Mouse (Mus musculus) ES-Bruce4 (cell line): ENCODE results near the gene Gsdmc3. TPM values are rescaled to one million over a fixed set of nuclear protein-coding genes. Genes with fewer than 3 reads are reported as not detected.
"Not testable (repeated sequence)": the region's sequence is repeated elsewhere in the genome, so short reads cannot be mapped to it uniquely, and the experiment has no call there.

Source experiments
- H3K27ac ChIP-seq: 2 replicates; pipeline ENCODE4 v1.5.1; 2012; ENCODE audit warnings: low read length, inconsistent platforms; ENCODE audit not compliant: insufficient read depth
- H3K27me3 ChIP-seq: 2 replicates; pipeline ENCODE4 v1.6.1; 2012; ENCODE audit warnings: mild to moderate bottlenecking, low read length, inconsistent platforms; ENCODE audit not compliant: control insufficient read depth, poor library complexity, insufficient read depth, severe bottlenecking
- H3K36me3 ChIP-seq: 2 replicates; pipeline ENCODE4 v1.6.1; 2012; ENCODE audit warnings: inconsistent platforms, mild to moderate bottlenecking, low read length, moderate library complexity; ENCODE audit not compliant: control insufficient read depth, poor library complexity, insufficient read depth, severe bottlenecking
- H3K4me1 ChIP-seq: one replicate; pipeline ENCODE4 v1.8.1; 2011; ENCODE audit warnings: low read length; ENCODE audit not compliant: control insufficient read depth, insufficient read depth
- H3K4me3 ChIP-seq: 2 replicates; pipeline ENCODE4 v1.5.1; 2011; ENCODE audit warnings: low read depth, mild to moderate bottlenecking, low read length
- H3K9ac ChIP-seq: 2 replicates; pipeline ENCODE4 v1.6.1; 2012; ENCODE audit warnings: low read depth, mild to moderate bottlenecking, inconsistent platforms; ENCODE audit not compliant: poor library complexity, severe bottlenecking
- H3K9me3 ChIP-seq: replicated peaks from 2 replicates; pipeline ENCODE4 v1.6.1; 2012; ENCODE audit warnings: mild to moderate bottlenecking, low read length, inconsistent platforms; ENCODE audit not compliant: control insufficient read depth, poor library complexity, insufficient read depth, severe bottlenecking
- CTCF ChIP-seq: IDR thresholded peaks from one replicate; pipeline ENCODE4 v1.8.1; 2011; ENCODE audit warnings: low read depth, low read length
- EP300 ChIP-seq: IDR thresholded peaks from 2 replicates; pipeline ENCODE4 v1.6.1; 2011; ENCODE audit warnings: low read depth, low read length; ENCODE audit not compliant: insufficient read depth
- POLR2A ChIP-seq: IDR thresholded peaks from one replicate; pipeline ENCODE4 v1.8.1; 2011; ENCODE audit warnings: low read length; ENCODE audit not compliant: insufficient read depth
- polyA plus RNA-seq: library from polyadenylated mRNA; stranded (reverse); fragments of >200 nt; gene quantifications from 2 replicates; pipeline ENCODE4 v1.2.4, GENCODE M21; 2011; ENCODE audit warnings: low read depth; ENCODE audit not compliant: missing spikeins, insufficient read depth, insufficient read length

Gene Gsdmc3
- not detected in 2 replicates for polyA plus RNA-seq

GRCm38 (mm10) chr15:63878458-63878857, at the start of gene Gsdmc3:
Gene Gsdmc3 (minus strand): TSS chr15:63878558.
- not testable (repeated sequence) for H3K9ac ChIP-seq, H3K27ac ChIP-seq, H3K4me1 ChIP-seq, H3K27me3 ChIP-seq, H3K36me3 ChIP-seq, H3K9me3 ChIP-seq, H3K4me3 ChIP-seq

GRCm38 (mm10) chr15:63926201-63926600, 47.8 kb upstream of the Gsdmc3 start:
- no peak for TF ChIP-seq EP300
- no peak for TF ChIP-seq POLR2A
- TF ChIP-seq CTCF, result no peak
- Histone ChIP-seq H3K9ac (no peak overlapping the region), H3K4me1 (no peaks in the 10 kb centered on the region), H3K27me3 (no peaks in the 10 kb centered on the region), H3K9me3 (no peaks in the 10 kb centered on the region), H3K27ac (no peak overlapping the region), H3K36me3 (peaks cover 10% of the 10 kb centered on the region), H3K4me3 (no peak overlapping the region)

GRCm38 (mm10) chr15:63924484-63924883, 46.1 kb upstream of the Gsdmc3 start:
- H3K9ac ChIP-seq, result no peak overlapping the region
- no peak for TF ChIP-seq CTCF
- no peak for TF ChIP-seq EP300
- TF ChIP-seq POLR2A, result no peak
- H3K36me3 ChIP-seq, result no peaks in the 10 kb centered on the region
- H3K4me3 ChIP-seq, result no peak overlapping the region
- no peaks in the 10 kb centered on the region for H3K27me3 ChIP-seq
- H3K4me1 ChIP-seq, result no peaks in the 10 kb centered on the region
- H3K9me3 ChIP-seq, result no peaks in the 10 kb centered on the region
- H3K27ac ChIP-seq, result no peak overlapping the region

GRCm38 (mm10) chr15:63921618-63922017, 43.3 kb upstream of the Gsdmc3 start:
- H3K27ac ChIP-seq, H3K4me3 ChIP-seq, H3K27me3 ChIP-seq, H3K4me1 ChIP-seq, H3K9ac ChIP-seq, H3K36me3 ChIP-seq, H3K9me3 ChIP-seq: not testable (repeated sequence)

GRCm38 (mm10) chr15:63919728-63920127, 41.4 kb upstream of the Gsdmc3 start:
- not testable (repeated sequence) for H3K4me1 ChIP-seq, H3K36me3 ChIP-seq, H3K27ac ChIP-seq

DNA sequence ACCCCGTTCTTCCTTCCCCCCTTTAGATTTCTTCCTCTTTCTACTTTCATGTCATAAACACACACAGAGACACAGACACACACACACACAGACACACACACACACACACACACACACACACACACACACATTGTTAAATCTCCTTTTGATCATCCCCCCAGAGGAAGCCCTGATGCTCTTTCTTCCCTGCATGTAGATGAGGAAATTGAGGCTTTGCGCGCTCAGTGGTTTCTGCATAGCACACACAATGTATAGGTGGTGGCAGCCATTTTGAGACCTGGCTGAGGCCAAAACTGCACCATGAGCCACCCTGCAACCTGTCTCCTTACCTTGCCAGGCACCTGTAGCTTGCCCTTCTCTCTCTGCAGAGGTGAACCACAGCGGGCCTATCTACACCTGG, 38.2 kb upstream of the Gsdmc3 start:
- not testable (repeated sequence) for H3K4me1 ChIP-seq, H3K9me3 ChIP-seq, H3K9ac ChIP-seq, H3K4me3 ChIP-seq, H3K27me3 ChIP-seq, H3K36me3 ChIP-seq, H3K27ac ChIP-seq

More at GRCm38 (mm10) chr15:63919728-63920127, 41.4 kb upstream of the Gsdmc3 start:
- H3K27me3 ChIP-seq, H3K9ac ChIP-seq, H3K4me3 ChIP-seq, H3K9me3 ChIP-seq: not testable (repeated sequence)

DNA sequence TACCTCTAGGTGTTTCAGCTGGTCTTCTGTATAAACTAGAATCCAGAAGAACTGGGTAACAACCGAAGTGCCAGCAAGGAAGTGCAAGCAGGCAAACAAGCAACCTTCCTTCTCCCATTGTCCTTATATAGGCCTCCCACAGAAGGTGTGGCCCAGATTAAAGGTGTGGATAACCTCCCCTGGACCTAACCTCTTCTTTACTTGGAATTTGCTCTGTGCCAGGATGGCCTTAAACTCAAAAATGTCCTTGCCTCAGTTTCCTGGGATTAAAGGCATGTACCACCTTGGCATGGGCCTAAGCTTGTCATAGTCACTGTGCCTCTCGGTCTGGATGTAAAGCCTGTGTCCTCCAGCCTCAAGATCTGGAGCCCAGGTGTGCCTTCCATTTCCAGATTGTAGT, 33.8 kb upstream of the Gsdmc3 start, which contains the start of gene Gsdmc4:
TSS of gene Gsdmc4 (minus strand) at position 101 of the 400 bp plus-strand sequence.
- not testable (repeated sequence) for H3K4me1 ChIP-seq, H3K9me3 ChIP-seq, H3K4me3 ChIP-seq, H3K36me3 ChIP-seq, H3K9ac ChIP-seq, H3K27me3 ChIP-seq, H3K27ac ChIP-seq

GRCm38 (mm10) chr15:63909896-63910295, 31.5 kb upstream of the Gsdmc3 start:
- H3K4me3 ChIP-seq, result not testable (repeated sequence)

More at GRCm38 (mm10) chr15:63909896-63910295, 31.5 kb upstream of the Gsdmc3 start:
- not testable (repeated sequence) for H3K9ac ChIP-seq, H3K9me3 ChIP-seq, H3K27ac ChIP-seq, H3K36me3 ChIP-seq, H3K27me3 ChIP-seq, H3K4me1 ChIP-seq
